Mouse (Mus musculus) testis, postnatal 10 days (tissue): Measurements from ENCODE around the gene Hip1r.

Source experiments
- DNase-seq: peaks from one replicate; pipeline ENCODE4 v3.0.0; 2021; ENCODE audit warnings: low spot score

Gene Hip1r

GRCm38 (mm10) chr5:123973299-123974178 lies at the start of gene Hip1r:
Gene Hip1r (plus strand): TSS chr5:123973628.
- peak; percentile 81 for DNase-seq

DNA sequence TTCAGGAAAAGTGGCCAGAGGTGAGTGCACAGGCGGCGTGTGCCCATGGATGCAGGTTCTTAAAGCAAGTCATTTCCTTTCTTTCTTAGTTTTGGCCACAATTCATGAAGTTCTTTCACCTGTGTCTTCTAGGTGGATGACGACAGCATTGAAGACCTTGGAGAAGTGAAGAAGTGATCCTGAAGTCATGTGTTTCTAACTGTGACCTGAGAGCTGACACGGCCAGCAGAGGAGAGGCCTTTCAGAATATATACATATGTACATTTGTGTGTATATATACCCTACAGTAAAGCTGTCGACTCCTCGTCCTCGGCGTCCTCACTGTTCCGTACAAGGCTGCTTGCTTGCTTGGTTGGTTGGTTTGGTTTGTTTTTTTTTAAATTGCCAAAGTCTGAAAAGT lies 46.3 kb upstream of the Hip1r start, which contains the start of gene Gm43518:
Gene Gm43518, plus strand, starts transcription at position 301 of the 400 bp plus-strand sequence.
- no peak for DNase-seq

- DNase-seq: peak; percentile 95
Observed at GRCm38 (mm10) chr5:123930508-123930989, 42.9 kb upstream of the Hip1r start, which contains the start of gene Ccdc62. Gene Ccdc62 (plus strand): TSS chr5:123930679.

GRCm38 (mm10) chr5:123931131-123931530 lies 42.3 kb upstream of the Hip1r start:
- no peak for DNase-seq

GRCm38 (mm10) chr5:123932927-123933326 lies 40.5 kb upstream of the Hip1r start:
- DNase-seq: no peak

- DNase-seq: no peak
Observed at GRCm38 (mm10) chr5:123933556-123933955, 39.9 kb upstream of the Hip1r start.

- DNase-seq: no peak
Observed at GRCm38 (mm10) chr5:123933957-123934591, 39.4 kb upstream of the Hip1r start.

GRCm38 (mm10) chr5:123935931-123936330 lies 37.5 kb upstream of the Hip1r start:
- no peak for DNase-seq

- no peak for DNase-seq
Observed at GRCm38 (mm10) chr5:123938479-123938878, 34.9 kb upstream of the Hip1r start.

GRCm38 (mm10) chr5:123946546-123946945 lies 26.9 kb upstream of the Hip1r start:
- no peak for DNase-seq

DNA sequence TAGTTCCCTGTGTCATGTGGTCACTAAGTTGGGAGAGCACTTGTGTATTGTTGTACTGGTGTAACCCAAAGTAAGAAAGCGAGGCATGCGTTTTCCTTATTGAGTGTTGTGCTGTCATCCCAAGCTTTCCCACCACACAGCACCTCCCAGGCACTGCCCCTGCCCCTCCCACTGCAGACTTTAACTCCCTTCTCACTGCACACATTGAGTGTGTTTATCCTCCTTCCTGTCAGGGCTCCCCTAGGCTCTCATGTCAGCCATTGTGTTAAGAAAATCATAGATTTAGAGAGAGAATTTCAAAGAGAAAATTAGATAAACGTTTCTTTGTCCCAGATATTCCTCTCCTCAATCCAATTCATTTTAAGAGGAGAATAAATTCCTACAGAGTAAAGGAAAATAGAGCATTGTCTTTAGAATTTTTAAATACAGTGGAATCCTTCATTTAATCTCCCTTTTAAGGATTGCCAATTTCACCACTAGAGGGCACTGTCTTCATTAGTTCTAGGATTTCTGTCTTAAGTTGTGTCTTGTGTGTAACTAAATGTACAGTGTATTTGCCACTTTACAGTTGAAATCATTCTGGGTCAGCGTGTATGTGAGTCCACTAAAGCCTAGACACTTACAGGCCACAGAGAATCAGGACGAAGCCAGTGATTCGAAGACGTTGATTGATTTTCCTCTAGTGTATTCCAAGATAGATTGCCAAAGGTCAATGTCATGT lies 26.2 kb upstream of the Hip1r start:
- DNase-seq: no peak

GRCm38 (mm10) chr5:123952365-123953045 lies 20.9 kb upstream of the Hip1r start:
- no peak for DNase-seq

- no peak for DNase-seq
Observed at GRCm38 (mm10) chr5:123957213-123957612, 16.2 kb upstream of the Hip1r start.

GRCm38 (mm10) chr5:123959018-123959417 lies 14.4 kb upstream of the Hip1r start:
- DNase-seq: no peak

- DNase-seq: no peak
Observed at GRCm38 (mm10) chr5:123960129-123960528, 13.3 kb upstream of the Hip1r start.

DNA sequence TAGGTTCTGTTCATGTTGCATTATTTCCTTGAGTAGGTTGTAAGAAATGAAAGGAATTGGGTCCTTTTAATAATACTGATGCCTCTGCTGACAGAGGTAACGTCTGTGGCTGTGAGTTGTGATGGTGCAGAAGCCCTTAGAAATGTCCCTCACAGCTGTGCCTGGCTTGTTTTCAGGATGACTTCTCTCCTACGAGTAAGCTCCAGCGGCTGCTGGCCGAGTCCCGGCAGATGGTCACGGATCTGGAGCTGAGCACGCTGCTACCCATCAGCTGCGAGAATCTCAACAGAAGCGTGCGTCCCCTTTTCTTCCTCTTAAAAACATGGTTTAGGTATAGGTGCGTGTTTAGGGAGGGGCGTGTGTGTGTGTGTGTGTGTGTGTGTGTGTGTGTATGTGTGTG lies 12.4 kb upstream of the Hip1r start:
- DNase-seq: no peak

DNA sequence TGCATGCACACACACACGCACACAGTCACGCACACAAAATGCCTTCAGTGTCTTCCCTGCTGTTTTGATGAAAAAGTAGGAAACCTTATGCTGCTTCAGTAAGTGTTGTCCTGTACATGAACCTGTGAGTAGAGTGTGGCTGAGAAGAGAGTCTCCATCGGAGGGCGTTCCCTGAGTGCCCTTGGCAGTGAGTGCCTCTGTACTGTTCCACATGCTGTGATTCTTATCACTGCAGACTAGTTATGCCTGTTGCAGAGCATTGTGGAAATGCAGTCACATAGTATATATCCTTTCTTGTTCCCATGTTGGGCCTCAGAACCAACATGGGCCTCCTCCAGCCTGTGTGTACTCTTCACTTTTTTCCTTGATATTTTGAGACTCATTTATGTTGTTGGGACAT lies 9.2 kb upstream of the Hip1r start:
- DNase-seq: no peak

- DNase-seq: no peak
Observed at GRCm38 (mm10) chr5:123966759-123967158, 6.7 kb upstream of the Hip1r start.

GRCm38 (mm10) chr5:123968468-123968867 lies 5.0 kb upstream of the Hip1r start:
- no peak for DNase-seq

GRCm38 (mm10) chr5:123969216-123969615 lies 4.2 kb upstream of the Hip1r start:
- no peak for DNase-seq

DNA sequence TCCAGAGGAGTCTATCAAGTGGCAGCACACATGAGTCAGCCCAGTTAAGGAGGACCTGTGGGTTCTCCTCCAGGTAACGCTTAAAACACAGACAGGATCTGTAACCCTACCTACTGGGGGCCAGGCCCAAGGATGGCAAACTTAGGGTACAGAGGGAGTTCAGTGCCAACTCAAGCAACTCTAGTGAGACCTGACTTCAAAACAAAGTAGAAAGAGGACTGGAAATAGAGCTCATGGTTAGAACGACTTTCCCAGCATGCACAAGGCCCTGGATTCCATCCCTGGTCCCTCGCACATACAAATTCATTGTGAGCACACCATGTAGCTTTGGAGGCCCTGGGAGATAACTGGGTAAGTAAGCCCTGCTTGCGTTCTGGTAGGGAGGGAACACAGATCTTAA lies 2.9 kb upstream of the Hip1r start:
- DNase-seq: no peak

- DNase-seq: no peak
Observed at GRCm38 (mm10) chr5:123972453-123972852, 975 bp upstream of the Hip1r start.
